Mouse (Mus musculus): Measurements from ENCODE around the gene Fam3c.

- TF ChIP-seq CTCF (IDR thresholded peaks at IDR 0.05; ENCODE audit: low read depth), result no peak
- TF ChIP-seq EP300 (IDR thresholded peaks at IDR 0.05; ENCODE audit: low read depth), result no peak
Measured at GRCm38 (mm10) chr6:22403317-22403716, 47.3 kb upstream of the Fam3c start.
